27 mouse cellular contexts compared by ENCODE assay signal in the genomic region with DNA sequence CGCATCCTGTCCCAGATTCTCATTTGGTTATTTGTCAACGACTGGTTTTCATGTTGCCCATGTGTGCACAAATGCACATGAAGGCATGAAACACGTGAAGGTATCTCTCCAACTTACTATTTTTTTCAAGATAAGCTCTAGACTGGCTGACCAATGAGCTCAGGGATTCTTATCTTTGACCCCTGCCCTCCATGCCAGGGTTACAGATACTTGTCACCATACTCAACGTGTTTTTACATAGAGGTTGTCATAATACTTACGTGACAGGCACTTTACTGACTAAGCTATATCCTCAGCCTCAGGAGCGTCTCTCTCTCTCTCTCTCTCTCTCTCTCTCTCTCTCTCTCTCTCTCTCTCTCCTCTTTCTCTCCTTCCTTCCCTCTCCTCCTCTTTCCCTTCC. TPM values are rescaled to one million over a fixed set of nuclear protein-coding genes. Genes with fewer than 3 reads are reported as not detected.
DNase-seq lines count a peak whose midpoint lies in the region; ATAC-seq and TF ChIP-seq lines count a peak whose summit lies in the region.
"Had no signal": no experiment of that assay in that cellular context is flagged by ENCODE, and none has a peak within 500 bp of the region (broad histone marks: within the 10 kb centered on the region; RNA-seq: fewer than 3 reads in every experiment).

No protein-coding gene starts in this region.

- no peak for TF ChIP-seq EP300 in liver, postnatal 0 days (IDR thresholded peaks at IDR 0.05; ENCODE audit: low read depth)

- H3K4me1 ChIP-seq in heart, embryonic 10.5 days = peaks cover 8% of the 10 kb centered on the region
- H3K4me1 ChIP-seq in heart, embryonic 16.5 days (ENCODE audit: control insufficient read depth, insufficient read depth, low read length) = peaks cover 11% of the 10 kb centered on the region
- H3K4me1 ChIP-seq in liver, postnatal 0 days (ENCODE audit: insufficient read depth) = 0 out of 2 replicates have a peak, but pooled peaks cover 5% of the 10 kb centered on the region
- H3K4me1 ChIP-seq: embryonic facial prominence, embryonic 15.5 days; forebrain, embryonic 12.5 days; hindbrain, embryonic 10.5 days; hindbrain, embryonic 15.5 days; limb, embryonic 15.5 days; midbrain, embryonic 10.5 days; midbrain, embryonic 15.5 days; neural tube, embryonic 15.5 days had no signal

- intact Hi-C loops in heart, postnatal 36 days (cut with DNase I) = no loop called here

- no peaks in the 10 kb centered on the region for H3K9me3 ChIP-seq in heart, embryonic 10.5 days
- no peaks in the 10 kb centered on the region for H3K9me3 ChIP-seq in heart, embryonic 16.5 days (replicated peaks; ENCODE audit: control insufficient read depth, low read length)
- no peaks in the 10 kb centered on the region for H3K9me3 ChIP-seq in liver, postnatal 0 days (ENCODE audit: low read length)
- H3K9me3 ChIP-seq: embryonic facial prominence, embryonic 10.5 days; embryonic facial prominence, embryonic 15.5 days; forebrain, embryonic 12.5 days; G1E; hindbrain, embryonic 10.5 days; hindbrain, embryonic 15.5 days; limb, embryonic 10.5 days; limb, embryonic 15.5 days; midbrain, embryonic 10.5 days; midbrain, embryonic 15.5 days; neural tube, embryonic 15.5 days had no signal

- H3K9ac ChIP-seq in heart, embryonic 16.5 days (ENCODE audit: low read length) = no peak overlapping the region
- no peak overlapping the region for H3K9ac ChIP-seq in liver, postnatal 0 days (replicated peaks)
- H3K9ac ChIP-seq: embryonic facial prominence, embryonic 15.5 days; forebrain, embryonic 12.5 days; forebrain, postnatal 0 days; hindbrain, embryonic 15.5 days; limb, embryonic 15.5 days; midbrain, embryonic 15.5 days; neural tube, embryonic 15.5 days had no signal

- H3K36me3 ChIP-seq in heart, embryonic 10.5 days = no peaks in the 10 kb centered on the region
- H3K36me3 ChIP-seq in heart, embryonic 16.5 days (ENCODE audit: control insufficient read depth, insufficient read depth) = no peaks in the 10 kb centered on the region
- H3K36me3 ChIP-seq in liver, postnatal 0 days (replicated peaks; ENCODE audit: insufficient read depth, low read length) = no peaks in the 10 kb centered on the region
- H3K36me3 ChIP-seq: embryonic facial prominence, embryonic 10.5 days; embryonic facial prominence, embryonic 15.5 days; forebrain, embryonic 12.5 days; G1E; hindbrain, embryonic 10.5 days; hindbrain, embryonic 15.5 days; limb, embryonic 10.5 days; limb, embryonic 15.5 days; midbrain, embryonic 10.5 days; midbrain, embryonic 15.5 days; neural tube, embryonic 15.5 days had no signal

- no peak for DNase-seq in heart, embryonic 10.5 days (ENCODE audit: low spot score)
- no peak for DNase-seq in heart, postnatal 36 days
- DNase-seq in heart, adult 18-20 months = no peak
- no peak for DNase-seq in liver, postnatal 0 days
- DNase-seq in liver = no peak
- DNase-seq in urinary bladder, postnatal 4 days (ENCODE audit: low spot score in 2 of 2) = no peak
- DNase-seq: cerebellum, adult 2 months; cerebellum, postnatal 25 days; forebrain, postnatal 0 days; kidney, adult 8-10 months; layer of hippocampus, adult 9-11 months; retina, postnatal 1 day; right cerebral cortex, postnatal 14 days; thymus, postnatal 14 days had no signal

- 57% methylated on average over 6 of the region's 6 CpGs for WGBS in heart, embryonic 10.5 days
- 41% methylated on average over 6 of the region's 6 CpGs for WGBS in heart, embryonic 16.5 days
- 62% methylated on average over 6 of the region's 6 CpGs for WGBS in liver, postnatal 0 days (ENCODE audit: insufficient replicate concordance)

- ATAC-seq in heart, embryonic 16.5 days (replicated peaks; ENCODE audit: extremely low read depth, insufficient read depth, low FRiP score) = peak; percentile 75; the same call in 1 of the 2 replicates
- peak; percentile 35; the same call in 1 of the 2 replicates for ATAC-seq in liver, postnatal 0 days
- ATAC-seq: forebrain, postnatal 0 days; inflammation-experienced regulatory T-cells, adult 6 months; midbrain, embryonic 15.5 days had no signal

- no peak overlapping the region for H3K4me3 ChIP-seq in heart, embryonic 10.5 days
- no peak overlapping the region for H3K4me3 ChIP-seq in heart, embryonic 16.5 days (ENCODE audit: low read length)
- H3K4me3 ChIP-seq in liver, postnatal 0 days (ENCODE audit: low read depth, low read length) = no peak overlapping the region
- H3K4me3 ChIP-seq: embryonic facial prominence, embryonic 10.5 days; embryonic facial prominence, embryonic 15.5 days; forebrain, embryonic 12.5 days; hindbrain, embryonic 10.5 days; hindbrain, embryonic 15.5 days; limb, embryonic 10.5 days; limb, embryonic 15.5 days; midbrain, embryonic 10.5 days; midbrain, embryonic 15.5 days; neural tube, embryonic 15.5 days had no signal

- H3K27ac ChIP-seq in heart, embryonic 10.5 days = peak overlapping the region; percentile 62; the same call in 1 of the 2 replicates
- H3K27ac ChIP-seq in heart, embryonic 16.5 days (ENCODE audit: low read length) = no peak overlapping the region; the same call in 1 of the 2 replicates
- H3K27ac ChIP-seq in liver, postnatal 0 days (ENCODE audit: low read depth) = no peak overlapping the region
- H3K27ac ChIP-seq: embryonic facial prominence, embryonic 10.5 days; embryonic facial prominence, embryonic 15.5 days; forebrain, embryonic 12.5 days; hindbrain, embryonic 10.5 days; hindbrain, embryonic 15.5 days; limb, embryonic 10.5 days; limb, embryonic 15.5 days; midbrain, embryonic 10.5 days; midbrain, embryonic 15.5 days; neural tube, embryonic 15.5 days had no signal

- no peaks in the 10 kb centered on the region for H3K27me3 ChIP-seq in heart, embryonic 10.5 days (ENCODE audit: insufficient read depth, poor library complexity, severe bottlenecking)
- H3K27me3 ChIP-seq in heart, embryonic 16.5 days (ENCODE audit: control insufficient read depth, insufficient read depth, low read length) = no peaks in the 10 kb centered on the region
- no peaks in the 10 kb centered on the region for H3K27me3 ChIP-seq in liver, postnatal 0 days (ENCODE audit: insufficient read depth, low read length)
- H3K27me3 ChIP-seq: embryonic facial prominence, embryonic 15.5 days; forebrain, embryonic 12.5 days; hindbrain, embryonic 15.5 days; limb, embryonic 15.5 days; midbrain, embryonic 15.5 days; neural tube, embryonic 15.5 days had no signal

- peak overlapping the region; percentile 44; the same call in 1 of the 2 replicates for H3K4me2 ChIP-seq in heart, embryonic 16.5 days (ENCODE audit: low read depth, low read length)
- no peak overlapping the region for H3K4me2 ChIP-seq in liver, postnatal 0 days (ENCODE audit: low read depth, low read length)
- H3K4me2 ChIP-seq: embryonic facial prominence, embryonic 15.5 days; forebrain, embryonic 12.5 days; hindbrain, embryonic 15.5 days; limb, embryonic 15.5 days; midbrain, embryonic 15.5 days; neural tube, embryonic 15.5 days had no signal

- no peak for TF ChIP-seq CTCF in liver, postnatal 0 days (IDR thresholded peaks at IDR 0.05; ENCODE audit: low read depth)

RNA-seq across cellular contexts. Expression of a gene that starts 8.2 kb away (rescaled TPM):
- 0.75 and 1.7 TPM in 2 replicates for polyA plus RNA-seq in heart, embryonic 10.5 days (2016; fragmentation: Nextera tagmentation; extraction: Ambion mirVana)
- total RNA-seq in heart, postnatal 36 days (2021) = 1 to 10 TPM; 5.2 to 6.7 TPM
- 3.5 and 7.8 TPM in 2 replicates for polyA plus RNA-seq in heart, embryonic 16.5 days (2015; fragmentation: Nextera tagmentation; extraction: Ambion mirVana)
- total RNA-seq in heart, adult 18-20 months (2021) = 1 to 10 TPM; 5.7 to 7.3 TPM
- polyA plus RNA-seq in liver, postnatal 0 days (2015; fragmentation: Nextera tagmentation; extraction: Ambion mirVana) = 1.7 and 10.1 TPM in 2 replicates

RNA-seq across cellular contexts. Expression of a gene that starts 38.2 kb away (rescaled TPM):
- polyA plus RNA-seq in heart, embryonic 10.5 days (2016; fragmentation: Nextera tagmentation; extraction: Ambion mirVana) = 62.9 and 72.8 TPM in 2 replicates
- total RNA-seq in heart, postnatal 36 days (2021) = 10 to 100 TPM; 33.8 to 35.0 TPM
- polyA plus RNA-seq in heart, embryonic 16.5 days (2015; fragmentation: Nextera tagmentation; extraction: Ambion mirVana) = 43.2 and 45.7 TPM in 2 replicates
- total RNA-seq in heart, adult 18-20 months (2021) = 10 to 100 TPM; 35.8 to 35.9 TPM
- polyA plus RNA-seq in liver, postnatal 0 days (2015; fragmentation: Nextera tagmentation; extraction: Ambion mirVana) = 17.2 and 21.9 TPM in 2 replicates
